Mouse (Mus musculus): ENCODE results near the gene Acer3.

- TF ChIP-seq CTCF (IDR thresholded peaks at IDR 0.05; ENCODE audit: control insufficient read depth, insufficient read depth, insufficient replicate concordance, low read depth, low read length) (no peak), POLR2A (IDR thresholded peaks at IDR 0.05; ENCODE audit: control insufficient read depth, low read depth, low read length) (no peak)
Observed at GRCm38 (mm10) chr7:98178560-98179231, 142.3 kb downstream of the Acer3 start.

All from testis, adult 2 months (tissue).